Mouse (Mus musculus) stomach, postnatal 0 days (tissue): Measurements from ENCODE around the gene Gcfc2.

Experiments
- CTCF ChIP-seq: IDR thresholded peaks from 2 replicates; pipeline ENCODE4 v1.5.1; 2016; ENCODE audit warnings: antibody characterized with exemption, low read depth, mild to moderate bottlenecking, moderate library complexity
- EP300 ChIP-seq: optimal IDR thresholded peaks from 2 replicates; pipeline ENCODE3; 2016; ENCODE audit warnings: antibody characterized with exemption

DNA sequence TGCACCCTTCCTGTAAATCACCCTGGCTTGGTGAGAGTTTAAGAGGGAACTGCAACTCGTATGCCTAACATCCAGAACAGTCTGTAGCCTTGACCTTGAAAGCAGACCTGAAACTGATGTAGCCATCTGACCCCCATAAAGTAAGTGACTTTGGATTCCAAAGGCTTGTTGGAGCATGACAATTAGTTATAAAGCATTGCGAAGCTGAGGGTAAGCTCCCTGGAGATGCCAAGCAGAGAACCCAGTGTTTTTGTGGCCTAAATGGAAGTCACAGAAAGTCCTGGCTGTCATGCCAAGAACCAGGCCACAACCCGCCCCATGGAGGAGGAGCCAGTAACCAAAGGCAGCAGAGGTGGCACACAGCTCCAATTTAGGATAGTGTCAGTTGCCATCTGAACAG, 64.1 kb downstream of the Gcfc2 start:
- TF ChIP-seq CTCF (no peak), EP300 (no peak)
